Mouse (Mus musculus) ES-Bruce4 (cell line): ENCODE results near the gene Ctdspl. TPM values are rescaled to one million over a fixed set of nuclear protein-coding genes. Genes with fewer than 3 reads are reported as not detected.

ENCODE experiments used
- H3K27ac ChIP-seq: 2 replicates; pipeline ENCODE4 v1.5.1; 2012; ENCODE audit warnings: low read length, inconsistent platforms; ENCODE audit not compliant: insufficient read depth
- H3K27me3 ChIP-seq: 2 replicates; pipeline ENCODE4 v1.6.1; 2012; ENCODE audit warnings: mild to moderate bottlenecking, low read length, inconsistent platforms; ENCODE audit not compliant: control insufficient read depth, poor library complexity, insufficient read depth, severe bottlenecking
- H3K36me3 ChIP-seq: 2 replicates; pipeline ENCODE4 v1.6.1; 2012; ENCODE audit warnings: inconsistent platforms, mild to moderate bottlenecking, low read length, moderate library complexity; ENCODE audit not compliant: control insufficient read depth, poor library complexity, insufficient read depth, severe bottlenecking
- H3K4me1 ChIP-seq: one replicate; pipeline ENCODE4 v1.8.1; 2011; ENCODE audit warnings: low read length; ENCODE audit not compliant: control insufficient read depth, insufficient read depth
- H3K4me3 ChIP-seq: 2 replicates; pipeline ENCODE4 v1.5.1; 2011; ENCODE audit warnings: low read depth, mild to moderate bottlenecking, low read length
- H3K9ac ChIP-seq: 2 replicates; pipeline ENCODE4 v1.6.1; 2012; ENCODE audit warnings: low read depth, mild to moderate bottlenecking, inconsistent platforms; ENCODE audit not compliant: poor library complexity, severe bottlenecking
- H3K9me3 ChIP-seq: replicated peaks from 2 replicates; pipeline ENCODE4 v1.6.1; 2012; ENCODE audit warnings: mild to moderate bottlenecking, low read length, inconsistent platforms; ENCODE audit not compliant: control insufficient read depth, poor library complexity, insufficient read depth, severe bottlenecking
- CTCF ChIP-seq: IDR thresholded peaks from one replicate; pipeline ENCODE4 v1.8.1; 2011; ENCODE audit warnings: low read depth, low read length
- EP300 ChIP-seq: IDR thresholded peaks from 2 replicates; pipeline ENCODE4 v1.6.1; 2011; ENCODE audit warnings: low read depth, low read length; ENCODE audit not compliant: insufficient read depth
- POLR2A ChIP-seq: IDR thresholded peaks from one replicate; pipeline ENCODE4 v1.8.1; 2011; ENCODE audit warnings: low read length; ENCODE audit not compliant: insufficient read depth
- polyA plus RNA-seq: library from polyadenylated mRNA; stranded (reverse); fragments of >200 nt; gene quantifications from 2 replicates; pipeline ENCODE4 v1.2.4, GENCODE M21; 2011; ENCODE audit warnings: low read depth; ENCODE audit not compliant: missing spikeins, insufficient read depth, insufficient read length

Gene Ctdspl
- polyA plus RNA-seq, 1 experiment = 20.2 TPM

DNA sequence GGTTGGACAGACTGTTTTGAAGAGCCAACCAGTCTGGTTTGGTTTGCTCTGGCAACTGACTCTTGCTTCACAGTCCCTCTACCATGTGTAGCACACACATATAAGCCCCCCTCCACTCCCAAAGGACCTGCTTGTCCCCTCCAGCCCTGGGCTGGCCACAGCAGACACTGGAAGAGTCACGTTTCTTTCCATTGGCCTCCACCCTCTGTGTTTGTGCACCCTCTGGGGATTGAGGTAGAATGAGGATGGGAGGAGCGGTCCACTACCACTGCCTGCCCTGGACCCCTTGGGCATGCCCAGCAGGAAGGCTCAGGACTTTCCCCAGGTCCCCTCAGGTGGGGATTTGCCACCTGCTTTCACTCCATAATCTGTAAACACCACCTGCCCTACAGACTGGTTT is 1.8 kb downstream of the Ctdspl start:
- Histone ChIP-seq H3K27me3 (0 out of 2 replicates have a peak, but pooled peaks cover 4% of the 10 kb centered on the region), H3K27ac (no peak overlapping the region), H3K4me3 (no peak overlapping the region), H3K9me3 (no peaks in the 10 kb centered on the region), H3K4me1 (no peaks in the 10 kb centered on the region), H3K9ac (no peak overlapping the region), H3K36me3 (no peaks in the 10 kb centered on the region)
- TF ChIP-seq EP300 (no peak), CTCF (no peak), POLR2A (no peak)

GRCm38 (mm10) chr9:118928656-118929055 is 2.4 kb downstream of the Ctdspl start:
- no peak overlapping the region for H3K9ac ChIP-seq
- H3K27ac ChIP-seq = no peak overlapping the region
- 0 out of 2 replicates have a peak, but pooled peaks cover 4% of the 10 kb centered on the region for H3K27me3 ChIP-seq
- no peak for TF ChIP-seq EP300
- TF ChIP-seq CTCF = no peak
- TF ChIP-seq POLR2A = no peak
- no peaks in the 10 kb centered on the region for H3K36me3 ChIP-seq
- no peaks in the 10 kb centered on the region for H3K9me3 ChIP-seq
- no peak overlapping the region for H3K4me3 ChIP-seq
- H3K4me1 ChIP-seq = no peaks in the 10 kb centered on the region

DNA sequence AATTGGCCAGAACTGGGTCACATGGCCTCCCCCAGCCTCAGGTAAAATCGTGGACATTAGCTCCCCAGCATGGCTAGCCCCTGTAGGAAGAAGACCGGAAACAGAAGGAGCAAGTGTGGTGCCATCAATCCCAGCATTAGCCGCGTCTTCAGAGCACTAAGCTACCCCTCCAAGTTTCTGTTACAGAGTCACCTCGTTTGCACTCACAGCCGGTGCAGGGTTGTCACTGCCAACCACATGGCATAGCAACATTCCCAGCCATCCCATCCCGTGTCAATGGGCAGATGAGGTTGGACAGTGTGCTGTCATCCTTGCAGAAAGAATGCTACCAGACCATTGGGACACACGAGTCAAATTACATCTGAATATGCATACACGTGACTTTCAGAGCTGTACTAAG is 4.4 kb downstream of the Ctdspl start:
- TF ChIP-seq POLR2A (no peak), EP300 (no peak), CTCF (no peak)
- Histone ChIP-seq H3K27ac (no peak overlapping the region), H3K9me3 (no peaks in the 10 kb centered on the region), H3K36me3 (no peaks in the 10 kb centered on the region), H3K4me3 (no peak overlapping the region), H3K27me3 (0 out of 2 replicates have a peak, but pooled peaks cover 4% of the 10 kb centered on the region), H3K9ac (no peak overlapping the region), H3K4me1 (no peaks in the 10 kb centered on the region)

GRCm38 (mm10) chr9:118933800-118934199 is 7.5 kb downstream of the Ctdspl start:
- H3K9me3 ChIP-seq = no peaks in the 10 kb centered on the region
- no peak overlapping the region for H3K4me3 ChIP-seq
- no peak overlapping the region for H3K9ac ChIP-seq
- H3K4me1 ChIP-seq = no peaks in the 10 kb centered on the region
- TF ChIP-seq EP300 (no peak), CTCF (no peak), POLR2A (no peak)
- H3K27me3 ChIP-seq = no peaks in the 10 kb centered on the region
- H3K27ac ChIP-seq = no peak overlapping the region
- H3K36me3 ChIP-seq = no peaks in the 10 kb centered on the region

- Histone ChIP-seq H3K9me3 (no peaks in the 10 kb centered on the region), H3K4me3 (no peak overlapping the region), H3K4me1 (no peaks in the 10 kb centered on the region), H3K36me3 (no peaks in the 10 kb centered on the region), H3K27ac (no peak overlapping the region), H3K27me3 (no peaks in the 10 kb centered on the region), H3K9ac (no peak overlapping the region)
- TF ChIP-seq POLR2A = no peak
- no peak for TF ChIP-seq CTCF
- TF ChIP-seq EP300 = no peak
Measured at GRCm38 (mm10) chr9:118934319-118934718, 8.1 kb downstream of the Ctdspl start.

DNA sequence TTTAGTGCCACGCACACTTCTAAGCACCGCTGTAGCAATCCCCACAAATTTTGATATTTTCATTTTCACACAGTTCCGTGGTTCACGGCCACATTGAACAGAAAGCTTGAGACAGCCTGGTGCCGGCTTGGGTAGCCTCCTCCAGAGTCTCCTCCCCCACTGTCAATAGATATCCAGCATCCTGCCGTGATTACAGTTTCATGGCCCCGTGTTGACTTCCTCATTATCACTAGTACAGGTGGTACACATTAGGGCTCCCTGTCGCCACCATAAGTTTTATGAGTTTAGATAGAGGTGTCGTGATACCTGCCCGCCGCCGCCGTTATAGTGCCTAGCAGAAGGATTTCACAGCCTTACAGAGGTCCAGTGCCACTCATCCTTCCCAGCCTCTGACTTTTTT is 8.8 kb downstream of the Ctdspl start:
- no peaks in the 10 kb centered on the region for H3K9me3 ChIP-seq

More for the DNA sequence above, 8.8 kb downstream of the Ctdspl start:
- Histone ChIP-seq H3K9ac (no peak overlapping the region), H3K27me3 (no peaks in the 10 kb centered on the region), H3K4me1 (no peaks in the 10 kb centered on the region), H3K27ac (no peak overlapping the region), H3K36me3 (no peaks in the 10 kb centered on the region), H3K4me3 (no peak overlapping the region)
- no peak for TF ChIP-seq CTCF
- TF ChIP-seq POLR2A = no peak
- TF ChIP-seq EP300 = no peak
